Mouse (Mus musculus): ENCODE data around the gene Bptf.

GRCm38 (mm10) chr11:107138633-107139032 lies 6.7 kb upstream of the Bptf start:
- TF ChIP-seq ZNF384 (IDR thresholded peaks at IDR 0.05; ENCODE audit: low read depth, low read length) (peak; percentile 15; the same call in 1 of the 2 replicates), ZC3H11A (IDR thresholded peaks at IDR 0.05; ENCODE audit: borderline replicate concordance, low read depth, low read length) (no peak), CHD2 (IDR thresholded peaks at IDR 0.05; ENCODE audit: low read depth, low read length) (no peak), MAFK (IDR thresholded peaks at IDR 0.05; ENCODE audit: insufficient read depth, low read depth, low read length) (no peak), HCFC1 (IDR thresholded peaks at IDR 0.05; ENCODE audit: borderline replicate concordance, insufficient read depth, low read length) (no peak)

Measured in ES-E14 (cell line).